Mouse (Mus musculus) thymus, adult 2 months (tissue): ENCODE results near the gene Tmem229b.

Experiments used
- CTCF ChIP-seq: fragments of 200-500 bp; IDR thresholded peaks from 2 replicates; pipeline ENCODE4 v1.5.1; 2012; ENCODE audit warnings: mild to moderate bottlenecking, control low read depth, low read length, moderate library complexity, borderline replicate concordance; ENCODE audit not compliant: control insufficient read depth, poor library complexity, insufficient read depth; ENCODE audit errors: extremely low read depth
- POLR2A ChIP-seq: fragments of 200-500 bp; IDR thresholded peaks from 2 replicates; pipeline ENCODE4 v1.6.1; 2012; ENCODE audit warnings: mild to moderate bottlenecking, low read length, control low read depth, moderate library complexity; ENCODE audit not compliant: control insufficient read depth, poor library complexity, insufficient read depth; ENCODE audit errors: extremely low read depth

- TF ChIP-seq POLR2A (no peak), CTCF (no peak)
Observed at GRCm38 (mm10) chr12:78916278-78916677, 91.1 kb downstream of the Tmem229b start.
